Mouse (Mus musculus) limb, embryonic 15.5 days (tissue): ENCODE measurements at regions not wholly inside any gene's neighbourhood (a gene's known extent, or its start where the extent isn't known, plus 50 kb on each side); places are given as distances from the start of the nearest gene placed in this dataset.

Experiments
- ATAC-seq: fragments of 200-750 bp; cut with Nextera tagmentation; 2 replicates; pipeline ENCODE4 v1.8.0; 2017; ENCODE audit warnings: low read depth, moderate TSS enrichment; ENCODE audit not compliant: insufficient number of reproducible peaks, low FRiP score, low TSS enrichment
- H3K27ac ChIP-seq: fragments of 300-500 bp; sonication (generic); 2 replicates; pipeline ENCODE4 v1.5.1; 2015; ENCODE audit warnings: moderate library complexity, mild to moderate bottlenecking, inconsistent platforms
- H3K27me3 ChIP-seq: fragments of 300-500 bp; sonication (generic); 2 replicates; pipeline ENCODE4 v1.6.1; 2015; ENCODE audit warnings: inconsistent platforms
- H3K36me3 ChIP-seq: fragments of 300-500 bp; sonication (generic); 2 replicates; pipeline ENCODE4 v1.6.1; 2015; ENCODE audit warnings: inconsistent platforms
- H3K4me1 ChIP-seq: fragments of 300-500 bp; sonication (generic); 2 replicates; pipeline ENCODE4 v1.6.1; 2015; ENCODE audit warnings: inconsistent platforms
- H3K4me2 ChIP-seq: fragments of 300-500 bp; sonication (generic); 2 replicates; pipeline ENCODE4 v1.6.1; 2015; ENCODE audit warnings: mild to moderate bottlenecking, inconsistent platforms
- H3K4me3 ChIP-seq: fragments of 300-500 bp; sonication (generic); 2 replicates; pipeline ENCODE4 v1.5.1; 2015; ENCODE audit warnings: mild to moderate bottlenecking, inconsistent platforms
- H3K9ac ChIP-seq: fragments of 300-500 bp; sonication (generic); 2 replicates; pipeline ENCODE4 v1.6.1; 2015; ENCODE audit warnings: inconsistent platforms
- H3K9me3 ChIP-seq: fragments of 300-500 bp; sonication (generic); 2 replicates; pipeline ENCODE4 v1.6.1; 2016; ENCODE audit warnings: inconsistent platforms
- WGBS: fragments of 180-500 bp; shearing (Covaris S2); methylation state at CpG from one replicate; pipeline ENCODE4 v1.1.7; 2015; 5-methylcytosine and 5-hydroxymethylcytosine counted together

- no peak for ATAC-seq
- 90% methylated on average over 2 of the region's 2 CpGs for WGBS
- no peak overlapping the region for H3K4me3 ChIP-seq
Measured at GRCm38 (mm10) chr8:34482676-34483075, 371.1 kb upstream of the Gm10131 start.

DNA sequence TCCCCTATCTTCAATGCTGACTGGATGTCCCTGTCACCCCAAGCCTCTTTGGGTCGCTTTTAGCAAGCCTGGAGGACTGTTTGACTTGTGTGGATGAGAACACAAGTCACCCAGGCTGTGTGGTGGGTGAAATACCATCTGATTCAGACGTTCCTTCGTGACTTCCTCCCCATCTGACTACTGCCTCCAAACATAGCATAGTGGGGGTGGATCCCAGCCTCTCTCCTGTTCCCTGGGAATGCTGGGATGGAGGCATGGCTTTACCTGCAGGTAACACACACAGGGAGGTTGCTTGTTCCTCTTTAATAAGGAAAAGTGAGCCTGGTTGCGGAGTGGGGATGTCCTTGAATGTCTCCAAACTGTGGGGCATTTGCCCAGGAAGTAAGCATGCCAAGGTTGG lies 369.0 kb upstream of the Gm10131 start:
- no peak for ATAC-seq
- H3K4me1 ChIP-seq, result no peaks in the 10 kb centered on the region
- no peak overlapping the region for H3K9ac ChIP-seq
- no peak overlapping the region for H3K27ac ChIP-seq
- no peaks in the 10 kb centered on the region for H3K9me3 ChIP-seq
- no peaks in the 10 kb centered on the region; the same call in 1 of the 2 replicates for H3K27me3 ChIP-seq
- H3K4me2 ChIP-seq, result no peak overlapping the region
- WGBS, result 76% methylated on average over 4 of the region's 4 CpGs
- no peak overlapping the region for H3K4me3 ChIP-seq
- no peaks in the 10 kb centered on the region for H3K36me3 ChIP-seq

More at GRCm38 (mm10) chr8:34482676-34483075, 371.1 kb upstream of the Gm10131 start:
- H3K9me3 ChIP-seq, result no peaks in the 10 kb centered on the region
- no peaks in the 10 kb centered on the region for H3K36me3 ChIP-seq
- H3K27ac ChIP-seq, result no peak overlapping the region
- no peak overlapping the region for H3K4me2 ChIP-seq
- no peaks in the 10 kb centered on the region; the same call in 1 of the 2 replicates for H3K27me3 ChIP-seq
- H3K9ac ChIP-seq, result no peak overlapping the region
- H3K4me1 ChIP-seq, result no peaks in the 10 kb centered on the region

DNA sequence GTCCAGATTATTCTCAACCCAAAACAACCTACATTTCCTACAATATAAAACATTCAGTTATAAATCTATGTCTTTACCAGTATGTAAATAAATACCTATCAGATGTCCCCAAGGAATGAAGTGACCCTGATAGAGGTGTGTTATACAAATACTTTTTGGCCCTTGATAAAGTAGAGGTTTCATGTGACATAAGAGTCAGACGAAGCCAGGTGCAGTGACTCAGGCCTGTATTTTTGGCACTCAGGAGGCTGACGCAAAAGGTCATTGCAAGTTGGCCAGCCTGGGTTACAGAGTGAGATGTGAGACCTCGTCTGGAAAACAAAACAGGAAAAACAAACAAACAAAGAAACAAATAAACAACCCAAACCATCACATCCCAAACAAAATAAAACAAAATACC lies 367.4 kb upstream of the Gm10131 start:
- ATAC-seq, result no peak
- H3K4me2 ChIP-seq, result no peak overlapping the region
- no peaks in the 10 kb centered on the region for H3K27me3 ChIP-seq
- no peaks in the 10 kb centered on the region for H3K4me1 ChIP-seq
- H3K27ac ChIP-seq, result no peak overlapping the region
- H3K9me3 ChIP-seq, result no peaks in the 10 kb centered on the region
- H3K4me3 ChIP-seq, result no peak overlapping the region
- no peak overlapping the region for H3K9ac ChIP-seq
- no peaks in the 10 kb centered on the region for H3K36me3 ChIP-seq
- WGBS, result 56% methylated on average over 3 of the region's 3 CpGs

- 81% methylated on average over 1 of the region's 1 CpGs for WGBS
- H3K4me2 ChIP-seq, result no peak overlapping the region
- no peak for ATAC-seq
Measured at GRCm38 (mm10) chr8:34478465-34478864, 366.9 kb upstream of the Gm10131 start.

DNA sequence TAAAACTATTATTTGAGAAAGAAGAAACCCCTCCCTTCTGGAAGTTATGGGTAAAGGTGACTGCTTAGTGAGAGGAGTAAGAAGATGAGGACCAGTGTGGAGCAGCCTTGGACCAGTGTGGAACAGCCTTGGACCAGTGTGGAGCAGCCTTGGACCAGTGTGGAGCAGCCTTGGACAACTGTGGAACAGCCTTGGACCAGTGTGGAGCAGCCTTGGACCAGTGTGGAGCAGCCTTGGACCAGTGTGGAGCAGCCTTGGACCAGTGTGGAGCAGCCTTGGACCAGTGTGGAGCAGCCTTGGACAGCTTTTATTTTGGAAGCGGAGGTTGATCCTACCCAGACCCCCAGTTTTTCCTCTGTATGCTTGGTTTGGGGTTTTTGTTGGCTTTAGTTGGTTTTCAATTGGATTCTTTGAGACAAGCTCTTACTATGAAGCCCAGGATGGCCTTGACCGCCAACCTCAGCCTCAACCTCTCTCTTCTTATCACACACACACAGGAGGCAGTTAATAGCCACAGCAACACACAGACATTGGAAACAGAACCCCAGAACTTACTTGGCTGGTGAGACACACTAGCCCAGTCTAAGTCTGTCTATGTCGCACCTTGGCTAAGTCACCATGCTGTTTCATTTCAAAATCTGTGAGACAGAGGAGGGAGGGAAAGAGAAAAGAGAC lies 364.7 kb upstream of the Gm10131 start:
- no peaks in the 10 kb centered on the region for H3K27me3 ChIP-seq
- no peak overlapping the region for H3K4me2 ChIP-seq
- WGBS, result 92% methylated on average over 3 of the region's 3 CpGs
- no peaks in the 10 kb centered on the region for H3K9me3 ChIP-seq
- H3K4me3 ChIP-seq, result no peak overlapping the region
- H3K36me3 ChIP-seq, result no peaks in the 10 kb centered on the region
- no peak overlapping the region for H3K27ac ChIP-seq
- peaks cover 4% of the 10 kb centered on the region; the same call in 1 of the 2 replicates for H3K4me1 ChIP-seq
- H3K9ac ChIP-seq, result no peak overlapping the region
- no peak for ATAC-seq

More at GRCm38 (mm10) chr8:34478465-34478864, 366.9 kb upstream of the Gm10131 start:
- Histone ChIP-seq H3K27ac (no peak overlapping the region), H3K9ac (no peak overlapping the region), H3K4me1 (no peaks in the 10 kb centered on the region), H3K9me3 (no peaks in the 10 kb centered on the region), H3K36me3 (no peaks in the 10 kb centered on the region), H3K4me3 (no peak overlapping the region), H3K27me3 (no peaks in the 10 kb centered on the region)

- Histone ChIP-seq H3K4me2 (no peak overlapping the region), H3K9ac (no peak overlapping the region), H3K27ac (no peak overlapping the region), H3K4me1 (peaks cover 4% of the 10 kb centered on the region; the same call in 1 of the 2 replicates), H3K27me3 (no peaks in the 10 kb centered on the region), H3K4me3 (no peak overlapping the region), H3K36me3 (no peaks in the 10 kb centered on the region), H3K9me3 (no peaks in the 10 kb centered on the region)
- no peak for ATAC-seq
- 70% methylated on average over 7 of the region's 7 CpGs for WGBS
Measured at GRCm38 (mm10) chr8:34474593-34474992, 363.1 kb upstream of the Gm10131 start.

- no peak overlapping the region for H3K9ac ChIP-seq
- H3K4me2 ChIP-seq, result no peak overlapping the region
- H3K27ac ChIP-seq, result no peak overlapping the region
- 43% methylated on average over 10 of the region's 10 CpGs for WGBS
- no peaks in the 10 kb centered on the region for H3K27me3 ChIP-seq
- H3K4me3 ChIP-seq, result no peak overlapping the region
- ATAC-seq, result no peak
- H3K4me1 ChIP-seq, result peaks cover 4% of the 10 kb centered on the region; the same call in 1 of the 2 replicates
- no peaks in the 10 kb centered on the region for H3K36me3 ChIP-seq
- no peaks in the 10 kb centered on the region for H3K9me3 ChIP-seq
Measured at GRCm38 (mm10) chr8:34473769-34474168, 362.2 kb upstream of the Gm10131 start.

GRCm38 (mm10) chr8:34473301-34473700 lies 361.8 kb upstream of the Gm10131 start:
- Histone ChIP-seq H3K27me3 (no peaks in the 10 kb centered on the region), H3K36me3 (no peaks in the 10 kb centered on the region), H3K4me1 (peaks cover 4% of the 10 kb centered on the region; the same call in 1 of the 2 replicates), H3K9me3 (no peaks in the 10 kb centered on the region), H3K27ac (no peak overlapping the region), H3K9ac (no peak overlapping the region), H3K4me2 (no peak overlapping the region), H3K4me3 (no peak overlapping the region)
- WGBS, result 69% methylated on average over 1 of the region's 1 CpGs
- ATAC-seq, result no peak

DNA sequence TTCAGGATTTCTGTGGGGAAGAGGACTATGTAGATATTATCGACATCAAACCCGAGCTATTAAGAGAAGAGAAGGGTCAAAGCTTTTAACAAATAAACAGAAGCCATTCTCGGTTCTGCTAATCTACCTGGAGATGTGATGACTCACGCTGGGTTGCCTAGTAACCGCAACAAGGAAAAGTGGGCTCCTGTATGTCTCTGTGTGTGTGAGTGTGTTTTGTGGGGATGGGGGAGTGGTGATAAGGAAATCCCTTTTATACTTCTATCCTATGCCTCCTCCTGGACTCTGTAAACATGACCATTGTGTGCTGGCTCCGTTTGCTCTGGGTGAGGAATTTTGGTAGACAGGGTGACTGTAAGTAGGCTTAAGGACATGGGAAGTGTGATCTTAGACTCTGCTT lies 361.3 kb upstream of the Gm10131 start:
- Histone ChIP-seq H3K9ac (no peak overlapping the region), H3K4me1 (peaks cover 4% of the 10 kb centered on the region; the same call in 1 of the 2 replicates), H3K9me3 (no peaks in the 10 kb centered on the region), H3K27me3 (no peaks in the 10 kb centered on the region), H3K27ac (no peak overlapping the region), H3K4me3 (no peak overlapping the region), H3K4me2 (no peak overlapping the region), H3K36me3 (no peaks in the 10 kb centered on the region)
- WGBS, result 38% methylated on average over 6 of the region's 6 CpGs
- no peak for ATAC-seq

- whole genome bisulfite sequencing, result 32% methylated on average over 8 of the region's 8 CpGs
- Histone ChIP-seq H3K27ac (no peak overlapping the region), H3K4me3 (no peak overlapping the region), H3K36me3 (no peaks in the 10 kb centered on the region), H3K9me3 (no peaks in the 10 kb centered on the region), H3K9ac (no peak overlapping the region), H3K4me1 (peaks cover 4% of the 10 kb centered on the region; the same call in 1 of the 2 replicates), H3K4me2 (no peak overlapping the region), H3K27me3 (no peaks in the 10 kb centered on the region)
- no peak for ATAC-seq
Measured at GRCm38 (mm10) chr8:34472434-34472833, 360.9 kb upstream of the Gm10131 start.

DNA sequence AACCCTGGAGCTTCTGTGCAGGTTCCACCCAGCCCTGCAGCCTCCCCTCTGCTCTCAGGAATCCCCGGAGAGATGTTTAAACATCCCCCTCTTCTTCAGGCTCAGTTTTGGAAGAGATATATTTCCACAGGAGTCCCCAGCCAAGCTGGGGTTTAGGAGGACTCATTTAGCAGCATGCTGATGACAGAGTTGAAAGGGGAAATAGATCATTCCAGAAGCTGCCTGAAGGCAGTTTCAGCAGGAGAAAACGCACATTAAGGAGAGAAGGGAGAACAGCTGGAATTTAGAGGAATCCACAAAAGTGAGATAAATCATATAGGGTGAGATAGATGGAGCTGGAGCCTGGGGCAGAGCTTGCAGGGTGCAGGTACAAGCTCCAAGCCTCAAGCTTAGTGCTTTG lies 357.6 kb upstream of the Gm10131 start:
- Histone ChIP-seq H3K27me3 (no peaks in the 10 kb centered on the region), H3K36me3 (no peaks in the 10 kb centered on the region), H3K4me3 (no peak overlapping the region), H3K9me3 (no peaks in the 10 kb centered on the region), H3K4me2 (no peak overlapping the region), H3K9ac (no peak overlapping the region), H3K27ac (no peak overlapping the region), H3K4me1 (peaks cover 9% of the 10 kb centered on the region; the same call in 1 of the 2 replicates)
- ATAC-seq, result no peak
- WGBS, result 29% methylated on average over 2 of the region's 2 CpGs

DNA sequence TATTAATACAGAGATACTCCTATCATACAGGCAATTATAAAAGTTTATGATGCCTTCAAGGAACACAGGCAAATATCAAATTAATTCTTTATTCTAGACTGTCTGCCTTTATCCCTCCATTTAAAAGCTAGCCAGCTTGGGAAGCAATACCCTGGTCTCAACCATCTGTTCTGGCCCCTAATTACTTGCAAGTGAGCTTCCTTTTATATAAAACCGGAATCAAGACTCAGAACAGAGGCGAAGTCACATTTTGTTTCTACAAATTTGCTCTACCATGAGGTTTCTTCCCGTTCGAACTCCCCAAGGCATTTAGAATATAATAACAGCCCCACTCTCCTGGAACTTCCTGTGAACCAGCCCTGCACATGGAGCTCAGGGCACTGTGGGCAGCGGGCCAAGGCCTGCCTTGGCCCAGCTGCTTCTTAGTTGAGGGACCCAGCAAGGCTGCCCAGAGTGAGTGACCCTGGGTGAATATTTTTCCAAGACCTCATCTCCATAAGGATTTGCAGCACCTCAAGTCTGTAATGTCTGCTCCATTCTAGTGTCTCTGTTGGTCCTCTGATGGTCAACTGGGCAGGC lies 355.3 kb upstream of the Gm10131 start:
- Histone ChIP-seq H3K9me3 (no peaks in the 10 kb centered on the region), H3K27ac (no peak overlapping the region), H3K4me2 (no peak overlapping the region), H3K4me3 (no peak overlapping the region), H3K27me3 (no peaks in the 10 kb centered on the region), H3K36me3 (no peaks in the 10 kb centered on the region), H3K4me1 (peaks cover 5% of the 10 kb centered on the region; the same call in 1 of the 2 replicates), H3K9ac (no peak overlapping the region)
- WGBS, result 44% methylated on average over 5 of the region's 5 CpGs
- no peak for ATAC-seq
